Mouse (Mus musculus): ENCODE data around the gene Uchl1.

Uchl1 gene

GRCm38 (mm10) chr5:66675983-66676382 lies at the start of gene Uchl1:
Gene Uchl1, plus strand, starts transcription at chr5:66676091.
- in situ Hi-C loops (cut with MboI, MseI): no loop called here

- in situ Hi-C loops (cut with MboI, MseI): no loop called here
These were observed 48.1 kb upstream of the Uchl1 start for GRCm38 (mm10) chr5:66627805-66628204.

GRCm38 (mm10) chr5:66635459-66636079 lies 40.3 kb upstream of the Uchl1 start:
- in situ Hi-C loops (cut with MboI, MseI): no loop called here

DNA sequence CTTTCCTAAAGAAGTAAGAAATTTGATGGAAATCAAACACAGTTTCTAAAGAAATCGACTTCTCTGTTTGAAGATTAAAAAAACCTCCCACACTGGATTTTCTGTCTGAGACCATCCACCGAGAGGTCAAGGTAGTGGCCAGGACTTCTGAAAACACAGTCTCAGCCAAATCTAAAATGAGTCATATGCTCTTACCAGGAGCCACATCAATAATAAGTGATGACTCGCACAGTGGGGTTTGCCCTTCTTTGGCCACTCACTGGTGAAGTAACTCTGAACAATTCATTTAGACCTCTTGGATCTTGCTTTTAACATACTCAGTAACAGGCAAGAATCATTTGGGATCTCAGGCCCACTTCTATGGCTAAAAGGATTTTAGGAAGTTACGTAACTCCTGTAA lies 33.7 kb upstream of the Uchl1 start:
- in situ Hi-C loops (cut with MboI, MseI): no loop called here

DNA sequence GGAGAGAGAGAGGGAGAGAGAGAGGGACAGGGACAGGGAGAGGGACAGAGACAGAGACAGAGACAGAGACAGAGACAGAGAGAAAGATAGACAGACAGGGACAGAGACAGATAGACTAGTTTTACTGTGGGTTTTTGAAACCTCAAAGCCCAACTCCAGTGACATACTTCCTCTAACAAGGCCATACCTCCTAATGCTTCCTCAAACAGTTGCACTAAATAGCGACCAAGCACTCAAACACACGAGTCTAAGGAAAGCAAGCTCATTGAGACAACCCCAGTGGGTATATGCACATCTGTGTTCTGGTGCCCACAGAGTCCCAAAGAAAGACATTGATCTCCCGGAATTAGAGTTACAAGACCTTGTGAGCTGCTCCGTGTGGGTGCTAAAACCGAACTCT lies 32.6 kb upstream of the Uchl1 start:
- in situ Hi-C loops (cut with MboI, MseI): no loop called here

DNA sequence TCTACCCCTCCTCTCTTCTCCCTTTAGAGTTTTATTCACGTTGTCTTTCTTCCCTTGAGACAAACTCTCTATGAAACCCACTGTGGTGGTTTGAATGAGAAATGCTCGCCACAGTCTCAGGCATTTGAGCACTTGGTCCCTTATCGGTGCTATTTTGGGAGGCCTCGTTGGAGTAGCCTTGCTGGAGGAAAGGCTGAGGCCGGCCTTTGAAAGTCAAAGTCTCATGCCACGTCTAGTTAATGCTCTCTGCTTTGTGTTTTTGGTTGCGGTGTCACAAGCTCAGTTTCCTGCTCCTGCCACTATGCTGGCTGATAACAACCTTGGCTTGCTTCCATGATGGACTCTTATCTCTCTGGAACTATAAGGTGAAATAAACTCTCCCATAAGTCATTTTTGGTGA lies 28.4 kb upstream of the Uchl1 start:
- in situ Hi-C loops (cut with MboI, MseI): no loop called here

DNA sequence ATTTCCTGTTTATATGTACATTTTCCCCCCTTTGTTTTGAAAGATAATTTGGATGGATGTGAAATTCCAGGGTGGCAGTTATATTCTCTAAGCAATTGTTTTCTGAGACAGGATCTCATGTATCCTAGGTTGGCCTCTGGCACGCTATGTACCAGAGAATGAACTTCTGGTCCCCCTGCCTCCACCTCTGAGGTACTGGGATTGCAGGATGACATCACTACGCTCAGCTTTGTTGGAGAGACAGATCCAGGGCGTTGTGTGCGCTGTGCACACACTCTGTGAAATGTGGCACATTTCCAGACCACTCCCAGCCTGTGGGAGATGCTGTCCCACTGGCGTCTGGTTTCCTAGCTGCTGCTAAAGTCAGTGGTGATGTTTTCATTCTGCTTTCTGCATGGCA lies 21.7 kb upstream of the Uchl1 start:
- in situ Hi-C loops (cut with MboI, MseI): no loop called here

DNA sequence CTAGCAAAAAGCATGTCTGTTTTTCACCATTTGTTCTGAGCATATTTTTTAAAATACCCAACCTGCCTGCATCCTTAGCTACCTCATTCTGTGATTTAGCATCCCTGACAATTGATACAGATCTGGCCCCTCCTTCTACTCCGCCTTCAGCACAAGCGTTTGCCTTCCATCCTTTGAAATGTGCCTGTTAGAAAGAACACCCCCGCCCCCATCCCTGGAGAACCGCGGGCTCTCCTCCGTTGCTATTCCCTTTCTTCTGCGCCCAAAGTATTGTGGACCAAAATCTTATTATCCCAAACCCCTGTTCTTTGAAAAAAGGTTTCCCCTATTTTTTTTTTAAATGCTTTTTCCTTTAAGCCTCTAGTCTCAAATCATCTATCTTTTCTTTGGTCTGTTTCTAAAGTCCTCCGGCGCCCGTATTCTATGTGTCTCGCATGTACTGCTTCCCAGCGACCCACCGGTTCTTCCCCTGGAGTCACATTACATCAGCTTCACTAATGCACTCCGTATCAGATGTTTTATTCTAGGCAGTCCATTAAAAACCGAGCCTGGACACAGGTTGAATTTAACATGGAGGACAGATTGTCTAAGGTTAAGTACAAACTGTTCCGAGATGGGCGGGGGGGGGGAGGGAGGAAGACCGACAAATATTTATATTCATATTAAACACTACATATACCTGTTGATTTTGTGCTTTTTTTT lies 551 bp upstream of the Uchl1 start:
- in situ Hi-C loops (cut with MboI, MseI): no loop called here

GRCm38 (mm10) chr5:66676457-66677117 lies 696 bp downstream of the Uchl1 start:
- in situ Hi-C loops (cut with MboI, MseI): no loop called here

DNA sequence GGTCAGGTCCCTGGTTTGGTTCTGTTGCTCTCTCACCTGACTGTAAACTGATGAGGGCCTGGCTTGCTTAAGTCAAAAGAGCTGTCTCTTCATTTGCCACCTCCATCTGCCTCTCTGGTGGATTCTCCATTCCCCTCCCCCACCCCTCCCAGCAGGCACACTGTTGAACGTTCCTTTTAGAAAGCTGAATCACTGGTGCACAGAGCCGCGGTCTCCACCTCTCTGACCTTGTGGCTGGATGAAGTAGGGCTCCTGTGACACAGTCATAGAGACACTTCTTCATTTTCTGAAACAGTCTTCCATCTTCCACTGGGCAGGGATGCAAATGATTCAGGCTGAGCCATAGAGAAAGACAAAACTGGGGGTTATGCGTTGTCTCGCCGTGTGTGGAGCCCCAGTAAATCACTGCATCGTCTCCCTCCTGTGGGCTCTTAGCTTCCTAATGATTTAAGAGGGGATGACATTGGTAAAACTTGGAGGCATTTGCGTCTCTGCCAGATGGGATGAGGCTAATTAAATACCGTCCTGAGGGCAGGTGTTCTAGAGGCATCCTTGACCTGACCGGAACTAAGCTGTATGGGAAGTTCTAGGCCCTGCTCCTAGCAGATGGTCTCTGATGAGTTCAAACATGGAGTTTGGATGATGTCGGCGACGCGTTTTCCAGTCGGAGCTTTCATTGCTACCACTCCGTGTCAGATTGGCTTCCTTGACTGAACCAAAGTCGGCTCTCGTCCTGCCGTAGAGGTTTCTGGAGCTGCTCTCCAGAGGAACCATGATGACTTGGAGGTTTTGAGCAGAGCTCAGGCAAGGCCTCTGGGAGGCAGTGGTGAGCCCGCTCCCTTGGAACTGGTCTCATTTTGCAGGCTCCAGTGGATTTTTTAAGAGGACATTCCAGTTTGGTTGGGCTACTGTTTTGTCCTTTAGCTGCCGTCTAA lies 1.8 kb downstream of the Uchl1 start:
- in situ Hi-C loops (cut with MboI, MseI): no loop called here

DNA sequence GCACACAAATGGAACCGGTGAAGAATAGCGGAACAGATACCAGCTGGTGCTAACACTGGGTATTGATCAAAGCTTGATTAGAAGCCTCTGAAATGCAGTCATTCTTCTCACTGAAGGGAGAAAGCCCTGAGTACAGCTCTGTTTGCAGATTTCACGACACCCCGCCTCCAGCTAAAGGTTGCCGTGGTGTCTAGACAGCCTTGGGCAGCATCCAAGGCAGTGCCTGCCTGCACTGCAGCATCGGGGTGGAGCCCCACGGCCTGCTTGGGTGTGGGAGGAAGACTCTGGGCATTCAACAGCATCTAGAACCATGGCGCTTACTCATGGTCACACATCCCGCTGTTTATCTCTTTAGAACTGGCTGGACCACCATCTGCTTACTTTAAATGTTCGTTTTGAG lies 3.3 kb downstream of the Uchl1 start:
- in situ Hi-C loops (cut with MboI, MseI): no loop called here

- in situ Hi-C loops (cut with MboI, MseI): loop anchor here in 1 of 2 experiments (5.0 kb wide), 1 partner anchor 316 kb away; no protein-coding TSS in a partner anchor
These were observed 10.0 kb downstream of the Uchl1 start for GRCm38 (mm10) chr5:66685930-66686329.

DNA sequence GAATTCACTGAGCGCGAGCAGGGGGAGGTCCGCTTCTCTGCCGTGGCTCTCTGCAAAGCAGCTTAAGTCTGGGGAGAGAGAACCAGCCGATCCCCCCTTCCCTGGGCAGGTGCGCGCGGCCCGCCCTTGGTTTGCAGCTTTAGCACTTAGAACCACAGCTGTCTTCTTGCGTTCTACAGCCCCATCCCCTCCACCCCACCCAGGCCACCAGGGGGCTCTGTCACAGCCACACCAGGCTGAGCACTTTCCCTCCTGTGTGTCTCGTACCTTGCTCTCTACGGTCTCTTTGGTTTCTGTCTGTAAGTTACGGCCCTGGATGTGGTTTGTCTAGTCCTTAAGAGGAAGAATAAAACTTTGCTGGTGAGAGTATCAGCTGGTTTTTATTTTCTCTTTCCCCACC lies 11.0 kb downstream of the Uchl1 start:
- in situ Hi-C loops (cut with MboI, MseI): loop anchor here in 1 of 2 experiments (5.0 kb wide), 1 partner anchor 315 kb away; no protein-coding TSS in a partner anchor

DNA sequence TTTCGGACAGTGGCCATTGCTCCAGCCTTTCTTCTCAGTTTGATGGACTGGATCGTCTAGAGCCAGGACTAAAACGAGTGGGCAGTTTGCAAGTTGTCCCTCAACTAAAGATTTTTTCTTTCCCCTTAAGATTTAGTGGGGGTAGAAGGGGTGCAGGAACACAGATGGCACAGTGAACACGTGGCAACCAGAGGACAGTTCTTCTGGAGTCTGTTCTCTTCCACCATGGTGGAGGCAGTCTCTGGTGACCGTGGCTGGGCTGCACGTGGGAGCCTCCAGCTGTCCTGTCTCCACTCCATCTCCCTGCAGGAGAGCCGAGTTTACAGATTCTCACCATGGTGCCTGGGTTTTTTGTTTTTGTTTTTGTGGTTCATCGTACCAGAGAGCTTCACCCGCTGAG lies 11.8 kb downstream of the Uchl1 start:
- in situ Hi-C loops (cut with MboI, MseI): loop anchor here in 1 of 2 experiments (5.0 kb wide), 1 partner anchor 315 kb away; no protein-coding TSS in a partner anchor

DNA sequence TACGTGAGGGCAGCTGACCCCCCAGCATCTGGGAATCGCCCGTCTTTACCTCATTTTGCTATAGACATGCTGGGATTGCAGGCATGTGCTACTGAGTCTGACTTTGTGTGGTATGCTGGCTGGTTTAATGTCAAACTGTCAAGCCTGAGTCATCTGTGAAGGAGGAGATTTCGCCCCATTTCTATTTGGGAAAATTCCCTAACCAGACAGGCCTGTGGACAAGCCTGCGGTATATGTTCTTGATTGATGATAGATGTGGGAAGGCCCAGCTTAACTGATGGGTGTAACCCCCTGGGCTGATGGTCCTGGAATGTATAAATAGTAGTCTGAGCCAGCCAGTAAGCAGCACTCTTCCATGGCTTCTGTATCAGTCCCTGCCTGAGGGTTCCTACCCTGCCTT lies 12.4 kb downstream of the Uchl1 start:
- in situ Hi-C loops (cut with MboI, MseI): loop anchor here in 1 of 2 experiments (5.0 kb wide), 1 partner anchor 314 kb away; no protein-coding TSS in a partner anchor

GRCm38 (mm10) chr5:66689796-66690195 lies 13.9 kb downstream of the Uchl1 start:
- in situ Hi-C loops (cut with MboI, MseI): loop anchor here in 1 of 2 experiments (5.0 kb wide), 1 partner anchor 313 kb away; no protein-coding TSS in a partner anchor

- in situ Hi-C loops (cut with MboI, MseI): no loop called here
These were observed 17.3 kb downstream of the Uchl1 start for GRCm38 (mm10) chr5:66693231-66693630.

- in situ Hi-C loops (cut with MboI, MseI): no loop called here
These were observed 21.2 kb downstream of the Uchl1 start for GRCm38 (mm10) chr5:66697119-66697518.

GRCm38 (mm10) chr5:66699911-66700310 lies 24.0 kb downstream of the Uchl1 start:
- in situ Hi-C loops (cut with MboI, MseI): loop anchor here in 1 of 2 experiments (5.0 kb wide), 1 partner anchor 307 kb away; no protein-coding TSS in a partner anchor

- in situ Hi-C loops (cut with MboI, MseI): loop anchor here in 1 of 2 experiments (5.0 kb wide), 1 partner anchor 305 kb away; no protein-coding TSS in a partner anchor
These were observed 26.1 kb downstream of the Uchl1 start for GRCm38 (mm10) chr5:66701951-66702350.
